ENCODE assay signal across 26 mouse cellular contexts in the genomic region with DNA sequence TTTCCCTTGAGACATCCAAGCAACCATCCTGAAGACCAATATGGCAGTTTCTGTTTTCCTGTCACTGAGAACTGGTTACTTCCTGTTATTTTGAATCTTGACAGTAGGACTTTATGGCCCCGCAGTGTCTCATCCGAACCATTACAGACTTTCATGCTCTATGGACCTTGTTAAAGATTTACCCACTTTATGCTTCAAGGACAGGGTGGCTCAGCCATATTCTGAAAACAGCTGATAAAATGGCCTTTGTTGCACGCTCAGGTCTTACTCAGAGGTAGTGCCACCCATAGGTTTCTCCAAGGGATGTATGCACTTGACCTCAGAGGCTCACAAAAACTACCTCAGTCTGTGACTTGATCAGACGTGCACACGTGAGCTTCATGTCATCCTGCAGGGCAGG.
A peak's percentile ranks its signal among the peaks of the same experiment; 100 is the strongest.
DNase-seq lines count a peak whose midpoint lies in the region; ATAC-seq and TF ChIP-seq lines count a peak whose summit lies in the region.
"Had no signal": no experiment of that assay in that cellular context is flagged by ENCODE, and none has a peak within 500 bp of the region (broad histone marks: within the 10 kb centered on the region; RNA-seq: fewer than 3 reads in every experiment).

No protein-coding gene starts in this region.

- no peak overlapping the region for H3K4me3 ChIP-seq in kidney, adult 2 months (ENCODE audit: insufficient read depth, low read depth, low read length)
- no peak overlapping the region for H3K4me3 ChIP-seq in kidney, postnatal 0 days (replicated peaks; ENCODE audit: low read depth, low read length)
- no peak overlapping the region for H3K4me3 ChIP-seq in intestine, embryonic 16.5 days (ENCODE audit: low read length)
- no peak overlapping the region for H3K4me3 ChIP-seq in small intestine, adult 2 months (ENCODE audit: low read depth, low read length)
- H3K4me3 ChIP-seq in limb, embryonic 10.5 days = no peak overlapping the region
- H3K4me3 ChIP-seq: embryonic facial prominence, embryonic 12.5 days; embryonic facial prominence, embryonic 15.5 days; gastrocnemius, adult 2 months; heart, embryonic 12.5 days; heart, embryonic 15.5 days; hindbrain, embryonic 10.5 days; hindbrain, embryonic 13.5 days had no signal

- H3K9me3 ChIP-seq in kidney, postnatal 0 days (replicated peaks; ENCODE audit: low read length) = no peaks in the 10 kb centered on the region
- no peaks in the 10 kb centered on the region for H3K9me3 ChIP-seq in intestine, embryonic 16.5 days (ENCODE audit: control insufficient read depth, low read length)
- H3K9me3 ChIP-seq in limb, embryonic 10.5 days (replicated peaks) = no peaks in the 10 kb centered on the region
- H3K9me3 ChIP-seq: embryonic facial prominence, embryonic 12.5 days; embryonic facial prominence, embryonic 15.5 days; heart, embryonic 12.5 days; heart, embryonic 15.5 days; hindbrain, embryonic 10.5 days; hindbrain, embryonic 13.5 days had no signal

- H3K4me2 ChIP-seq in kidney, postnatal 0 days (ENCODE audit: low read length) = no peak overlapping the region
- no peak overlapping the region for H3K4me2 ChIP-seq in intestine, embryonic 16.5 days (ENCODE audit: low read depth, low read length)
- H3K4me2 ChIP-seq: embryonic facial prominence, embryonic 12.5 days; embryonic facial prominence, embryonic 15.5 days; heart, embryonic 12.5 days; heart, embryonic 15.5 days; hindbrain, embryonic 13.5 days had no signal

- peaks cover 1% of the 10 kb centered on the region; the same call in 1 of the 2 replicates for H3K36me3 ChIP-seq in kidney, adult 2 months (ENCODE audit: control insufficient read depth, insufficient read depth, low read length)
- H3K36me3 ChIP-seq in kidney, postnatal 0 days (ENCODE audit: insufficient read depth, low read length) = peaks cover 5% of the 10 kb centered on the region; the same call in 1 of the 2 replicates
- H3K36me3 ChIP-seq in intestine, embryonic 16.5 days (ENCODE audit: control insufficient read depth, insufficient read depth, low read length) = peaks cover 20% of the 10 kb centered on the region
- no peaks in the 10 kb centered on the region for H3K36me3 ChIP-seq in small intestine, adult 2 months (ENCODE audit: control insufficient read depth, insufficient read depth, low read length)
- no peaks in the 10 kb centered on the region for H3K36me3 ChIP-seq in limb, embryonic 10.5 days
- H3K36me3 ChIP-seq: embryonic facial prominence, embryonic 12.5 days; embryonic facial prominence, embryonic 15.5 days; heart, embryonic 15.5 days; hindbrain, embryonic 10.5 days had no signal

- H3K9ac ChIP-seq in kidney, postnatal 0 days (ENCODE audit: low read depth, low read length) = no peak overlapping the region
- H3K9ac ChIP-seq in intestine, embryonic 16.5 days (ENCODE audit: low read depth, low read length) = no peak overlapping the region
- H3K9ac ChIP-seq: embryonic facial prominence, embryonic 12.5 days; embryonic facial prominence, embryonic 15.5 days; forebrain, postnatal 0 days; heart, embryonic 12.5 days; heart, embryonic 15.5 days; hindbrain, embryonic 13.5 days had no signal

- DNase-seq in kidney, adult 2 months = peak; percentile 44
- no peak for DNase-seq in kidney, postnatal 4 days
- no peak for DNase-seq in kidney, postnatal 0 days (ENCODE audit: low spot score)
- DNase-seq in kidney, adult 11 months = no peak
- no peak for DNase-seq in cerebellum, adult 11 months
- DNase-seq in limb, embryonic 10.5 days (ENCODE audit: low spot score) = no peak
- DNase-seq: adrenal gland, postnatal 10 days; adrenal gland, postnatal 36 days; cerebellum, adult 2 months; cerebellum, adult 9-11 months; cerebellum, postnatal 25 days; forebrain, postnatal 0 days; gastrocnemius, adult 2 months; gastrocnemius, postnatal 14 days; heart, adult 11 months; heart, postnatal 10 days; heart, postnatal 36 days had no signal

- H3K4me1 ChIP-seq in kidney, adult 2 months (ENCODE audit: control insufficient read depth, insufficient read depth, low read length) = no peaks in the 10 kb centered on the region
- no peaks in the 10 kb centered on the region for H3K4me1 ChIP-seq in kidney, postnatal 0 days (replicated peaks; ENCODE audit: insufficient read depth, low read length)
- H3K4me1 ChIP-seq in intestine, embryonic 16.5 days (ENCODE audit: control insufficient read depth, insufficient read depth, low read length) = no peaks in the 10 kb centered on the region
- peaks cover 13% of the 10 kb centered on the region; the same call in 1 of the 2 replicates for H3K4me1 ChIP-seq in small intestine, adult 2 months (ENCODE audit: control insufficient read depth, insufficient read depth, insufficient read length, low read length)
- H3K4me1 ChIP-seq in limb, embryonic 10.5 days = no peaks in the 10 kb centered on the region
- H3K4me1 ChIP-seq: embryonic facial prominence, embryonic 12.5 days; embryonic facial prominence, embryonic 15.5 days; heart, embryonic 12.5 days; heart, embryonic 15.5 days; hindbrain, embryonic 13.5 days had no signal

- no peaks in the 10 kb centered on the region for H3K27me3 ChIP-seq in kidney, adult 2 months (replicated peaks; ENCODE audit: control insufficient read depth, insufficient read depth, low read length)
- no peaks in the 10 kb centered on the region for H3K27me3 ChIP-seq in kidney, postnatal 0 days (ENCODE audit: insufficient read depth, low read length)
- H3K27me3 ChIP-seq in intestine, embryonic 16.5 days (replicated peaks; ENCODE audit: control insufficient read depth, insufficient read depth, low read length) = no peaks in the 10 kb centered on the region
- H3K27me3 ChIP-seq in small intestine, adult 2 months (ENCODE audit: control insufficient read depth, insufficient read depth, low read length) = no peaks in the 10 kb centered on the region
- no peaks in the 10 kb centered on the region for H3K27me3 ChIP-seq in limb, embryonic 10.5 days (ENCODE audit: low read depth, poor library complexity, severe bottlenecking)
- H3K27me3 ChIP-seq: embryonic facial prominence, embryonic 12.5 days; embryonic facial prominence, embryonic 15.5 days; heart, embryonic 12.5 days; heart, embryonic 15.5 days; hindbrain, embryonic 13.5 days had no signal

- WGBS in kidney, adult 2 months = 50% methylated on average over 5 of the region's 5 CpGs
- WGBS in kidney, postnatal 0 days = 70% methylated on average over 5 of the region's 5 CpGs
- WGBS in intestine, embryonic 16.5 days = 63% methylated on average over 5 of the region's 5 CpGs
- WGBS in small intestine, adult 2 months = 45% methylated on average over 5 of the region's 5 CpGs
- 91% methylated on average over 5 of the region's 5 CpGs for WGBS in limb, embryonic 10.5 days

- TF ChIP-seq POLR2A in kidney, adult 2 months (IDR thresholded peaks at IDR 0.05; ENCODE audit: low read depth, low read length) = no peak
- no peak for TF ChIP-seq POLR2A in small intestine, adult 2 months (IDR thresholded peaks at IDR 0.05; ENCODE audit: low read depth, low read length)

- no peak overlapping the region for H3K27ac ChIP-seq in kidney, adult 2 months (ENCODE audit: insufficient read depth, low read depth, low read length)
- no peak overlapping the region for H3K27ac ChIP-seq in kidney, postnatal 0 days
- H3K27ac ChIP-seq in intestine, embryonic 16.5 days (ENCODE audit: low read length) = peak overlapping the region; percentile 70; the same call in 1 of the 2 replicates
- peak overlapping the region; percentile 89 for H3K27ac ChIP-seq in small intestine, adult 2 months (ENCODE audit: insufficient read depth, low read depth, low read length)
- no peak overlapping the region for H3K27ac ChIP-seq in limb, embryonic 10.5 days
- H3K27ac ChIP-seq: embryonic facial prominence, embryonic 12.5 days; embryonic facial prominence, embryonic 15.5 days; gastrocnemius, adult 2 months; heart, embryonic 15.5 days; hindbrain, embryonic 10.5 days; hindbrain, embryonic 13.5 days had no signal

- no peak for TF ChIP-seq CTCF in kidney, adult 2 months (conservative IDR thresholded peaks at IDR 0.05; ENCODE audit: insufficient read depth, insufficient read length, low read depth, low read length)
- TF ChIP-seq CTCF in kidney, postnatal 0 days (IDR thresholded peaks at IDR 0.05; ENCODE audit: low read depth) = no peak
- TF ChIP-seq CTCF in small intestine, adult 2 months (IDR thresholded peaks at IDR 0.05; ENCODE audit: extremely low read depth, insufficient read length, insufficient replicate concordance, low read depth, low read length) = no peak

- 0 out of 2 replicates have a peak, but pooled peaks have one; percentile 29 for ATAC-seq in kidney, postnatal 0 days (replicated peaks; ENCODE audit: low FRiP score, low read depth)
- ATAC-seq in intestine, embryonic 16.5 days = peak; percentile 93
- ATAC-seq: forebrain, embryonic 14.5 days; forebrain, postnatal 0 days had no signal

Comparison
In these comparisons a context has a peak if more than half of its experiments do, and no peak if none do; other contexts are left out.
1. H3K27ac ChIP-seq: peak in intestine, embryonic 16.5 days (single experiment) and small intestine, adult 2 months (single experiment); none in kidney, adult 2 months (single experiment), kidney, postnatal 0 days (single experiment) and limb, embryonic 10.5 days (single experiment).